Comparison of ENCODE assay signal across 8 mouse cellular contexts in the genomic region with DNA sequence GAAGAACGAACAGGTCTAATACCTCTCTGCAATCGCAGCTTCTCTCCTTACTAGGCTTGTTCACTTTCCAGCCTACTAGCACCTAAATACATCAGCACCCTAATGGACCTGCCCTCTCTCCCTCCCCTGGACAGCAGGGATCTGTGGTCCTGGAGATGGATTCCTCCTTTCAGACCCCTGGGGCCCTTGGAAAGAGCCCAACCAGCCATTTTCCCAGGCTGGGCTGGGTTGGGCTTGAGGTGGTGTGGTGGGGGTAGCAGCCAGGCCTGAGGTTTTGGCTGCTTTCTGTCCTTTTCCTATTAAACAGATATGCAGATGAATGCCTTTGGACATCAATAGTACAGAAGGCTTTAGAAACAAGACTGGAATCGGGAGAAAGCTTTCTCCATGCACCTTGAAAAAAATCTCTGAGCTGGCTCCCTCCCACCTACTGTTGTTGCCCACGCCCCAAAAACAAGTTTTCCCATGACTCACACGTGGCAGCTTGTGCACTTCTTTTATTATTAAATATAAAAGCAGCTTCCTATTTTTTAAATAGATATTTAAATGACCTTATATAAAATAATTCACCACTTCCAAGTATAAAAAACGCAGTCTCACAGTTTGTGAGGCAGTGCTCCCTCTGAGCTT. TPM values are rescaled to one million over a fixed set of nuclear protein-coding genes. Genes with fewer than 3 reads are reported as not detected.
DNase-seq lines count a peak whose midpoint lies in the region; ATAC-seq lines count a peak whose summit lies in the region.

No protein-coding gene starts in this region.

- peak overlapping the region; percentile 68 for H3K27ac ChIP-seq in intestine, embryonic 16.5 days (ENCODE audit: low read length)
- H3K27ac ChIP-seq in liver, embryonic 16.5 days (ENCODE audit: low read length): no peak overlapping the region; the same call in 1 of the 2 replicates

- H3K9me3 ChIP-seq in intestine, embryonic 16.5 days (ENCODE audit: control insufficient read depth, low read length): no peaks in the 10 kb centered on the region
- no peaks in the 10 kb centered on the region for H3K9me3 ChIP-seq in liver, embryonic 16.5 days (replicated peaks; ENCODE audit: control insufficient read depth, low read length)

- peaks cover 27% of the 10 kb centered on the region for H3K4me1 ChIP-seq in intestine, embryonic 16.5 days (ENCODE audit: control insufficient read depth, insufficient read depth, low read length)
- H3K4me1 ChIP-seq in liver, embryonic 16.5 days (ENCODE audit: control insufficient read depth, low read depth, low read length): peaks cover 15% of the 10 kb centered on the region

- H3K36me3 ChIP-seq in intestine, embryonic 16.5 days (ENCODE audit: control insufficient read depth, insufficient read depth, low read length): no peaks in the 10 kb centered on the region; the same call in 1 of the 2 replicates
- H3K36me3 ChIP-seq in liver, embryonic 16.5 days (ENCODE audit: control insufficient read depth, insufficient read depth): no peaks in the 10 kb centered on the region

- H3K27me3 ChIP-seq in intestine, embryonic 16.5 days (replicated peaks; ENCODE audit: control insufficient read depth, insufficient read depth, low read length): no peaks in the 10 kb centered on the region
- no peaks in the 10 kb centered on the region for H3K27me3 ChIP-seq in liver, embryonic 16.5 days (ENCODE audit: control insufficient read depth, insufficient read depth, low read depth, low read length)

- H3K4me2 ChIP-seq in intestine, embryonic 16.5 days (ENCODE audit: low read depth, low read length): no peak overlapping the region
- no peak overlapping the region for H3K4me2 ChIP-seq in liver, embryonic 16.5 days (ENCODE audit: low read depth, low read length)

- H3K4me3 ChIP-seq in intestine, embryonic 16.5 days (ENCODE audit: low read length): no peak overlapping the region
- no peak overlapping the region for H3K4me3 ChIP-seq in liver, embryonic 16.5 days (ENCODE audit: low read depth, low read length)

- peak; percentile 49 to 50 for DNase-seq in layer of hippocampus, postnatal 14 days (ENCODE audit: low spot score in 2 of 2)
- no peak for DNase-seq in layer of hippocampus, adult 9-11 months
- peak; percentile 95 for DNase-seq in embryo, embryonic 10.5 days (ENCODE audit: low spot score)
- peak; percentile 63 for DNase-seq in right cerebral cortex, adult 18-20 months
- DNase-seq in layer of hippocampus, adult 9-10 months (ENCODE audit: low spot score): no peak

- H3K9ac ChIP-seq in intestine, embryonic 16.5 days (ENCODE audit: low read depth, low read length): no peak overlapping the region
- no peak overlapping the region for H3K9ac ChIP-seq in liver, embryonic 16.5 days (ENCODE audit: low read depth, low read length)

- peak; percentile 55; the same call in 1 of the 2 replicates for ATAC-seq in granulocyte monocyte progenitor cell, adult 5-6 weeks (replicated peaks; ENCODE audit: poor library complexity, severe bottlenecking)
- ATAC-seq in intestine, embryonic 16.5 days: peak; percentile 87
- peak; percentile 76 for ATAC-seq in liver, embryonic 16.5 days (ENCODE audit: low read depth)

- WGBS in intestine, embryonic 16.5 days: 13% methylated on average over 6 of the region's 6 CpGs
- WGBS in liver, embryonic 16.5 days (ENCODE audit: insufficient replicate concordance): 17% methylated on average over 6 of the region's 6 CpGs

RNA-seq across cellular contexts. Expression of a gene that starts 19.6 kb away (rescaled TPM):
- 10 to 100 TPM; 11.9 to 13.3 TPM for total RNA-seq in layer of hippocampus, postnatal 14 days (2021)
- 6.4 and 7.2 TPM in 2 replicates for total RNA-seq in granulocyte monocyte progenitor cell, adult 5-6 weeks (2014; fragmentation: Nextera tagmentation)
- total RNA-seq in granulocyte monocyte progenitor cell, adult 5-6 weeks (2017): 2.1 and 2.9 TPM in 2 replicates
- polyA plus RNA-seq in intestine, embryonic 16.5 days (2015; fragmentation: Nextera tagmentation; extraction: Ambion mirVana): 11.8 and 13.9 TPM in 2 replicates
- 6.0 and 7.9 TPM in 2 replicates for polyA plus RNA-seq in liver, embryonic 16.5 days (2015; fragmentation: Nextera tagmentation; extraction: Ambion mirVana)

RNA-seq across cellular contexts. Expression of a gene that starts 44.3 kb away (rescaled TPM):
- 100 to 1,000 TPM; 331 to 365 TPM for total RNA-seq in layer of hippocampus, postnatal 14 days (2021)
- total RNA-seq in granulocyte monocyte progenitor cell, adult 5-6 weeks (2014; fragmentation: Nextera tagmentation): 81.6 and 100 TPM in 2 replicates
- 67.8 and 68.2 TPM in 2 replicates for total RNA-seq in granulocyte monocyte progenitor cell, adult 5-6 weeks (2017)
- polyA plus RNA-seq in intestine, embryonic 16.5 days (2015; fragmentation: Nextera tagmentation; extraction: Ambion mirVana): 43.6 and 63.5 TPM in 2 replicates
- polyA plus RNA-seq in liver, embryonic 16.5 days (2015; fragmentation: Nextera tagmentation; extraction: Ambion mirVana): 23.7 and 24.8 TPM in 2 replicates

Comparison
In these comparisons a context has a peak if more than half of its experiments do, and no peak if none do; other contexts are left out.
1. DNase-seq: peak in layer of hippocampus, postnatal 14 days (2 of 2), embryo, embryonic 10.5 days (single experiment) and right cerebral cortex, adult 18-20 months (single experiment); none in layer of hippocampus, adult 9-11 months (single experiment) and layer of hippocampus, adult 9-10 months (single experiment).
2. Peak in every context shown above with its lines, with median percentiles within 50 percentile points of each other: ATAC-seq.